Mouse (Mus musculus) c-Kit-positive CD71-negative TER-119-negative erythroid progenitor cells, embryonic 14.5 days (primary cell): Measurements from ENCODE around the gene Arfgap2.
A peak's percentile ranks its signal among the peaks of the same experiment; 100 is the strongest.

Experiments used
- DNase-seq: peaks from one replicate; pipeline ENCODE4 v3.0.0-alpha.2; 2013; ENCODE audit warnings: low read depth

Gene Arfgap2

DNA sequence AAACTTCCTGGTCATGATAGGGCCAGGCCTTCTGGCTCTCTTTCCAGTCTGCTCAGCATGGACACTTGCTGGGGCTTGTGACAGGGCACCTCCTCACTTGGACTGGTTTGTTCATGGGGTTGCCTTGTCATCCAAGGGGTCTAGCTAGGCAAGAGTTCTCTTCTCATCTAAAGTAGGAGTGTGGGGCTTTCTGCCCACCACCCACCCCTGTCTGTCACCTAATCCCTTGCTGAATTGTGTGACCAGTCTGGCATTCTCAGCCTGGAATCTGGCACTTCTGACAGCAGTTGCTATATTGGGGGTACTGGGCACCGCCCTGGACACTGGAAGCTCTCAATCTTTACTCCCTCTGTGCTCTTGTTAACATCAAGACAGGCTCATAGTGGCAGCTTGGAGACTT is 5.3 kb upstream of the Arfgap2 start:
- DNase-seq = no peak

- no peak for DNase-seq
Observed at GRCm38 (mm10) chr2:91263692-91264660, 798 bp upstream of the Arfgap2 start.

GRCm38 (mm10) chr2:91268042-91268441 is 3.3 kb downstream of the Arfgap2 start:
- DNase-seq = no peak

- no peak for DNase-seq
Observed at GRCm38 (mm10) chr2:91268706-91269105, 3.9 kb downstream of the Arfgap2 start.

DNA sequence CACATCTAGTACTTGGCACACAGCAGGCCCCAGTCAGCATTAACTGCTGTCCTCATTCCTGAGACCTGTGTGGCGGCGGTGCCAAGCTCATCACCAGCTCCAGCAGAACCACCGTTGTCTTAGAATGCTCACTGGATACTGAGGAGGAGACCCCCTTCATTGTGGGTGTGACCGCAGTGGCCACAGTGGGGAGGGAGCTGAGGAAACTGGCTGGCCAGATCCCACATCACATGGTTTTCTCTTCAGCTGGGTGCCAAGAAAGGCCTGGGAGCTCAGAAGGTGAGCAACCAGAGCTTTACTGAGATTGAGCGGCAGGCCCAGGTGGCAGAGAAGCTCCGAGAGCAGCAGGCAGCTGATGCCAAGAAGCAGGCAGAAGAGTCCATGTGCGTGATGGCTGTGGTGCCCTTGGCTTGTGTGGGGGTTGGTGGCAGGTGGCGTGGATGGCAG is 4.9 kb downstream of the Arfgap2 start:
- no peak for DNase-seq

DNA sequence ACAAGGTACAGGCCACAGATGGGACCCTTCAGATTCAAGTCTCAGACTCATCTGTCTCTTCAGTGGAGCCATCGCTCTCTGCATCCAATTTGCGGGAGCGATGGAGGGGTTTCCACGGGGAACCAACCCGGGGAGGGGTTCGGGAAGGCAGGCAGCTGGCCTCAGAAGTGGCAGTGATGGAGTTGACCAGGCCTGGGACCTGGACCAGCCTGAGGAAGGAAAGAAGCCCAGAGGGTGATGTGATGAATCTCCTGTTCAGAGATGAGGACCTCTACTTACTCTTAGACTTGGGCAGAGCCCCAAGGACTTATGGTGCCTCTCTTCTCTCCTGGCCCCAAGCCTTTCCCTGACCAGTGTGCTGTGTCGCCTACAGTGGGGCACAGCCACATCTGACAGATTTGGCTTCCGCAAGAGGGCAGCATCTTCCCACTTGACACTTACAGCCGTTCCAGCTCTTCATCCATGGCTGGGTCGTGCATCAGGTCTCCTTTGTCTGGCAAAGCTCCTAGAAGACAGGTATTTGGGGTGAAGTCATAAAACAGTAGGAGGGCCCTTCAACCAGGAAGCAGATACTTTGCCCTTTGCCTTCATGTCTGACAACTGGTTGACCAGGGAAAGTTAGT is 14.1 kb downstream of the Arfgap2 start:
- DNase-seq = no peak

DNA sequence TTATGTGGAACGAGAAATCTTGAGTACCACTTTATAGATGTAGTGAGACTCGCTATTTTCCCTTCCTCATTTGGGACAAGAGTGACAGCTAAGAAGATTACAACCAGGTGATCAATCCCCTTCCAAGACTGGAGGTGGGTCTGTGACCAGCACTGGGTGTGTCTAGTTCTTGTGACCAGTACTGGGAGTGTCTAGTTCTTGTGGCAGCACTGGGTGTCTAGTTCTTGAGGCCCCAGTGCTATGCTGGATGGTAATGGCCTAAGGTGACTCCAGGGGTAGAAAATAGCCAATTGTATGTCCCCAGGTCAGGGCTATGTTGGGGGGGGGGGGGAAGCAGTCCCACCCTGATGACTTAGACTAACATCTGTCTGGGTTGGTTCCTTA is 14.6 kb downstream of the Arfgap2 start:
- DNase-seq = no peak

DNA sequence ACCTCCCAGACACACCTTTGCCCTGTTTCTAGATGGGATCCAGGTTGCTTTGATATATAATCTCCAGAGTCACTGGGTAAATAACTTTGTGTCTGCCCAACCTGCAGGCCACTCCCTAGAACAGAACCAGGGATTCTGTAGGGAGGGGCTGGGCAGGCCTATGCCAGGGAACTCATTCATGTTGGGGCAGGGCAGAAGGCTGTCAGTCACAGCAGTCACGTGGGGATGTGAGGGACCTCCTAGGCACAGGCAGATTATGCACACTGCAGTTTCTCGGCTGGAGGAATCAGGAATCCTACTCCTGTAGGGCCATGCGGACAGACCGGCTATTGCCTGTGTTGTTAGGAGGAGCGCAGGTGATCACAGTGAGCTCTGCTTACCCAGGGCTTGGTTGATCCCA is 16.6 kb downstream of the Arfgap2 start:
- DNase-seq = no peak

DNA sequence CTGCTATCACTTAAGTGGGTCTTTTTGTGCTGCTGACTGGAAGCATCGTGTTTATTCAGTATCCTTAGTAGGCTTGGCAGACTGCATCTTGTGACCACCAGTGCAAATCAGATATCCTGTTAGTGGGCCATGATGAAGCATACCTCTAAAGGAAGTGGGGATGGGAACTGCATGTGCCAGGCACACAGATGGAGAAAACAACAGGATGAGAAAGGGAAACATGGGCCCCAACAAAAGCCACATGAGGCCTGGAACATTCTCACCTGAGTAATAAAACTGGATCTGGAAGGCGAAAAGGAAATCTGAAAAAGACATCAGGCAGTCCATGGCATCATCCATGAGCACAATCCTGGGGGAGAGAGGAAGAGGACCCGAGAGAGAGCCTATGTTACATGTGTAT is 19.2 kb downstream of the Arfgap2 start:
- no peak for DNase-seq

DNA sequence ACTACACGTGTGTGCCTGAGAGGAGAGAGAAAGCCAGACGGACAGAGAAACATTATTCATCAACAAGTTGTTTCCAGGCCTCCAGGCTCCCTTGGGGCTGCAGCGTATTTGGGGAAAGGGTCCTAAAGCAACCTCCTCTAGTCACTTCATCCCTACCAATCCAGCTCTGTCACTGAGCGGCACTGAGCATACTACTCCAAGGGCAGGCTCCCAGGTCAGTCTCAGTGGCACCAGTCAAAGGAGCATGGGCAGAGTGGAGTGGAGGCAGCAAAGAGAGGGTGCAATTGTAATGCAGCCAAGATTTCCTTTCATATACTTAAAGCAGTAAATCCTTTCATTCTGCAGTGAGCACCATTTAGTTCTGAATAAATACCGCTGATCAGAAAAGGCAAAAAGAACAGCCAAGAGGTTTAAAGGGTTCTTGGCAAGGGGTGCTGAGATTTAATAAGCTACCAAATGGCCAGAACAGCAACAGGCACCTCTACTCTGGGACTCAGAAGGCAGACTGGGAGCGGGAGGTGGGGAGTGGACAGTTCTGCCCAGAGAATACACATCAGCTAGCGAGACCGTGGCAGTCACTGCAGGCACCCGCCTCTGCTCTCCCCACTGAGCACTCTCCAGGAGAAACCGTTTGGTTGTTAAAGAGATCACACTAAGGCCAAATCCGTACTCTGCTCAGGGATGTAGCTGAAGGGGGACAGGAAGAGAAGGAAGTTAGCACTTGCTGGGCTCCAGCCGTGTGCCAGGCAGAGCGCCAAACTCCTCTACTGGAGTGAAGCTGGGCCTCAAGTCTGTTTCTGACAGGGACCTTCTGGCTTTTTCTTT is 19.8 kb downstream of the Arfgap2 start:
- no peak for DNase-seq

DNA sequence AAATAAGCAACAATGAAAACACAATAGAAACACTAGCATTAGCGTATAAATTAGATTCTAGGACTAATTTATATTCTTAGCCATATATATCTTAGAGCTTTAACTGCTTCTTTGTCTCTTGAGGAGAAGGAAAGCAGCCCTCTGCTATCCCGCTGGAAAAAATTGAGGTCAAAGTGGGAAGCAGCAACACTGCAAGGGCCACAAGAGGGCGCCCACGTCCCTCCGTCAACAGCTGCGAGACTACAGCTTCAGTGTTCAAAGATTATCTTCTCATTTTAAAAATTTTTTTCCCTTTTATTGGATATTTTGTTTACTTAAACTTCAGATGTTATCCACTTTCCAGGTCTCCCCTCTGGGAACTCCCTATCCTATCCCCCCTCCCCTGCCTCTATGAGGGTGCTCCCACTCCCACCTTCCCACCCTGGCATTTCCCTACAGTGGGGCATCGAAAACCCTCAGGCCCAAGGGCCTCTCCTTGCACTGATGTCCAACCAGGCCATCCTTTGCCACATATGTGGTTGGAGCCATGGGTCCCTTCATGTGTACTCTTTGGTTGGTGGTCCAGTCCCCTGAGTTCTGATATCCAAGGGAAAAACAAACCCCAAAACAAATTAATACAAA is 21.2 kb downstream of the Arfgap2 start:
- peak; percentile 63 for DNase-seq

- no peak for DNase-seq
Observed at GRCm38 (mm10) chr2:91287563-91287962, 22.8 kb downstream of the Arfgap2 start.

DNA sequence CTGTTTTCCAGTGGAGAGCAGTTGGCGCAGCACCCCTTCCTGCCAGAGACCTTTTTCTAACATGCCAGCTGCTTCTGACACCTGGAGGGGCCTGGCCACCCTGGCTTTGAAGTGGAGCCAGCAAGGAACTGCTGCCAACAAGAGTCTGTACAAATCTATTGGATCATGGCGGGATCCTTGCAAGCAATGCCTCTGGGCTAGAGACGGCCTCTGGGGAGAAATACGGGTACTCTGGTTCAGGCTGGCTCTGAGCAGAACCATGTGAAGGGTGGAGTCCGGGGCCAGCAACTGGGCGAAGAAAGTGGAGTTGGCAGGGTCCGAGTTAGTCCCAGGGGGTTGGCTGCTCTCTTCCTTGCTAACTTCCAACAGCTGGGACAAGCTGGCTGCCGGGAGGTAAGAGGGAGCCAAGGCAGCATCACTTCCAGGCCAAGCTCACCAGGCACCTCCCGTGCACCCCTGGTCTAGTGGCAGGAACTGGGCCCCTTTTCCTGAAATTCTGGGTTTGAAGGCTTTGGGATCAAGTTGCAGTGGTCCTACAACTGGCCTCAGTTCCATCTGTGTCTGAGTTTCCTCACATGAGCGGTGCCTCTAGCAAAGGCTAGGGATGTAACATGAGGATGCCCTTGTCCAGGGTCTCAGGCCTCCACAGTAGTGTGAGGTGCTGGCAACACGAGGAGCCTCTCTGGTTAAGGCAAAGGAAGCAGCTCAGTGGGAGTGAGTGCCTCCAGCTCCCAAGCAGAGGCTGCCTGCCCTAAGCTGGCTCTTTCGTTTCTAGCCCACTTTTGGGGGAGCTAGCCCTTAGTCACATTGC is 26.6 kb downstream of the Arfgap2 start:
- no peak for DNase-seq

DNA sequence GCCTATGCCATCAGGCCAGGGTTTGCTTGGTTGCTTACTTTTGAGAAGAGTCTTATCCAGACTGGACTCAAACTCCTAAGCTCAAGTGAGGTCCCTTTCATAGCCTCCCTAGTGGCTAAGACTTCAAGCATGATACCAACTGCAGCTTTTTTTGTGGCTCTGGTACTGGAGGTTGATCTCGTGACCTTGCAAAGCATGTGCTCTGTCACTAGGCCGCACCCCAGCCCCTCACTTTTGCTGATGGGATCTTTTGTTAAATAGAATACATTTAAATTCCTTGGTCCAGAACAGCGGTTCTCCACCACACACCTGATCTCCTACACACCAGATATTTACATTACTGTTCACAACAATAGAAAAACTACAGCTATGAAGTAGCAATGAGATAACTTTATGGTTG is 29.5 kb downstream of the Arfgap2 start:
- DNase-seq = no peak

GRCm38 (mm10) chr2:91295895-91296294 is 31.1 kb downstream of the Arfgap2 start:
- no peak for DNase-seq

DNA sequence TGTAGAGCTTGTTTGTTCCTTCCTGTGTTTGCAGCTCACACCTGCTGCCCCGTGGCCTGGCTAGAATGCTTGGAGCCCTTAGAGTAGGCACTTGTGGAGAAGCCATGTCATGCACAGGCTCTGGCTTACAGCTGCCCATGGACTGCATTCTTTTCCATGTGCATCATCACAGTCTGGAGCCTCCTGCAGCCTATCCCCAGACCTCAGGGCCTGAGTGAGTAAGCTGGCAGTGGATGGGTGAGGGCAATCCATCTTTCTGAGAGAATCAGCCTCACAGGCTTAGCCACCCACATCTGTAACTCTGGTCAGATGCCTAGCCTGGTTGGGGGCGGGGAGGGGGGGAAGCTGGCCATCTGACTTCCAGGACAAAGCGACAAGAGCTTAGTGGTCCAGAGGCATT is 34.4 kb downstream of the Arfgap2 start:
- DNase-seq = no peak

GRCm38 (mm10) chr2:91300784-91301183 is 36.0 kb downstream of the Arfgap2 start:
- DNase-seq = no peak

DNA sequence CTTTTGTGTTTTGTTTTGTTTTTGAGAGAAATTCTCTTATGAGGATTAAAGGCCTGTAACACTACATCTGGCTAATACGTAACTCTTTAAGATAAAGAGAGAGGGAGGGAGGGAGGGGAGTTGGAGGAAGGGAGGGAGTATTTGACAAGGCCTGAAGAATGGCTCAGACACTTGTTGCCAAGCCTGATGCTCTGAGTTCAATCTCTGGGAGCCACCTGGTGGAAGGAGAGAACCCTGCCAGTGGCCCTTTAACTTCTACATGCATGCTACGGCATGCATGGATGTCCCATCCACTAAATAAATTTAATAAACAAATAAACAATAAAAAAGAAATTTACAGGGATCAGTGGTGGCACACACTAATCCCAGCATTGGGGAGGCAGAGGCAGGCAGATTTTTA is 37.1 kb downstream of the Arfgap2 start:
- DNase-seq = no peak

DNA sequence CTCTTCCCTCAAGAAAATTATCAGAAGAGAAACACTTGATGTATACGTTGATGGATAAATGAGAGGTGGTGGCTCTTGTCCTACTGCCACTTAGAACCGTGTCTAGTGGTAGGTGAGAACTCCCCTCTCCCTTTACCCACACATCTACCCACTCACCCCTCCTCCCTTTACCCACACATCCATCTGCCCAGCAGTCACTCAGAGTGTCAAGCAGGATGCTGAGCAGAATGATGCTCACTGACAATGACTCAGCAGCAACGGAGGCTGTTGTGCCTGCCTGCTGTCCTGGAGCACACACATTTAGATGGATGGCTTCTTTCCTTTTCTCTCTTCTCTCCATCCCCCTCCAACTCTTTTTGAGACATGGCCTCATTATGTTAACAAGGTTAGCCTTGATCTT is 38.1 kb downstream of the Arfgap2 start:
- no peak for DNase-seq

- DNase-seq = no peak
Observed at GRCm38 (mm10) chr2:91305926-91306325, 41.2 kb downstream of the Arfgap2 start.

GRCm38 (mm10) chr2:91306589-91306988 is 41.8 kb downstream of the Arfgap2 start:
- DNase-seq = no peak
